Mouse (Mus musculus): ENCODE data around the gene Daglb.

GRCm38 (mm10) chr5:143525454-143526225 is 61.3 kb downstream of the Daglb start:
- TF ChIP-seq ZC3H11A (IDR thresholded peaks at IDR 0.05; ENCODE audit: borderline replicate concordance, low read depth, low read length) (no peak), ZNF384 (IDR thresholded peaks at IDR 0.05; ENCODE audit: low read depth, low read length) (no peak), MAFK (IDR thresholded peaks at IDR 0.05; ENCODE audit: insufficient read depth, low read depth, low read length) (no peak)

All from ES-E14 (cell line).